Mouse (Mus musculus): ENCODE measurements around the gene Smtn.

- no peak for TF ChIP-seq CTCF (conservative IDR thresholded peaks at IDR 0.05; ENCODE audit: low read length)
- TF ChIP-seq NANOG (IDR thresholded peaks at IDR 0.05; ENCODE audit: borderline replicate concordance, low read length) = no peak
These were observed 51.4 kb downstream of the Smtn start for GRCm38 (mm10) chr11:3489036-3489435.

Measured in E14TG2a.4 (cell line).